ENCODE assay signal across 8 mouse cellular contexts in the genomic region with DNA sequence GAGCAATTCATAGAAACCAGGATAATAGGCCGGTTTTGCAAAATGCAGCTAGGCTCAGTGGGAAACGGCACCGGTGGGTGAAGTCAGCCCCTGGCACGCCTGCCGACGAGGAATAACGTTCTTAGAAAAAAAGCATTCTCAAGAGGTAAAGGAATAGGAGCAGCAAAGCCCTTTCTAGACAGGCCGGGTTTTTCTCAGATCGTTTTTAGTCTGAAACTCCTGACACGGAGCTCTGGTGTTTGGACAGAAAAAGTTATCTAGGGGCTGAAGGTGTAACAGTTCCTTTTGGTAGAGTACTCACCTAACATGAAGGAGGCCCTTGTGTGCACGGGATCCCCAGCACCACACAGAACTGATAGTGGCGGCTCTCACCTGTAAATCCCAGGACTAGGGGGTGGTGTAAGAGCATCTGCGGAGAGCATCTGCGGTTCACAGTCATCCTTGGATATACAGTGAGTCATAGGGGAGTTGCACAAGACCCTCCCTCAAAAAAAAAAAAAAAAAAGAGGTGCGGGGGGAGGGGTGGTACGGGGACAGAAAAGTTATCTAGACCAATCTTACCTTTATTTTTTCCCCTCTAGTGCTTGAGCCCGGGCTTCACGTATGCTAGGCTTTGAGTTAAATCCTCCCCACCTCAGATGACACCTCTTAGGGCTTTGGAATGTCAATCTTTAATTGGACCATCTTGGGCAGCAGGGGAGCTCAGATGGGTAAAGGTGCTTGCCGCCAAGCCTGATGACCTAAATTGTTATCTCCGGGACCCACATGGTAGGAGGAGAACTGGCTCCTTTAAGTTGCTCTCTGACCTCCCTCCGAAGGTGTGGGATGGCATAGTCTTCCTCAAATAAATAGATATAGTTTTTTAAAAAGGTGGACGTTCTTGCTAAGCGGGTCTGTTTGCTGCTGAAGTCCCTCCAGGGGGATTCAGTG. TPM values are rescaled to one million over a fixed set of nuclear protein-coding genes. Genes with fewer than 3 reads are reported as not detected.
A peak's percentile ranks its signal among the peaks of the same experiment; 100 is the strongest.
DNase-seq lines count a peak whose midpoint lies in the region; ATAC-seq and TF ChIP-seq lines count a peak whose summit lies in the region.

No protein-coding gene starts in this region.

- DNase-seq in heart, adult 11 months = peak; percentile 86
- no peak for DNase-seq in heart, adult 18-20 months
- DNase-seq in adrenal gland, postnatal 4 days (ENCODE audit: low spot score in 2 of 2) = no peak

- H3K27ac ChIP-seq in ES-Bruce4 (ENCODE audit: insufficient read depth, low read length) = no peak overlapping the region
- no peak overlapping the region for H3K27ac ChIP-seq in forebrain, embryonic 13.5 days
- H3K27ac ChIP-seq in liver, embryonic 12.5 days = peak overlapping the region; percentile 65
- no peak overlapping the region for H3K27ac ChIP-seq in stomach, embryonic 14.5 days (ENCODE audit: low read length)

- no peaks in the 10 kb centered on the region for H3K36me3 ChIP-seq in ES-Bruce4 (ENCODE audit: control insufficient read depth, insufficient read depth, low read length, poor library complexity, severe bottlenecking)
- H3K36me3 ChIP-seq in forebrain, embryonic 13.5 days (ENCODE audit: poor library complexity, severe bottlenecking) = peaks cover 35% of the 10 kb centered on the region
- peaks cover 39% of the 10 kb centered on the region for H3K36me3 ChIP-seq in liver, embryonic 12.5 days
- H3K36me3 ChIP-seq in stomach, embryonic 14.5 days (ENCODE audit: control insufficient read depth, insufficient read depth, low read length) = no peaks in the 10 kb centered on the region

- no peaks in the 10 kb centered on the region for H3K9me3 ChIP-seq in ES-Bruce4 (replicated peaks; ENCODE audit: control insufficient read depth, insufficient read depth, low read length, poor library complexity, severe bottlenecking)
- no peaks in the 10 kb centered on the region for H3K9me3 ChIP-seq in forebrain, embryonic 13.5 days (replicated peaks)
- no peaks in the 10 kb centered on the region for H3K9me3 ChIP-seq in liver, embryonic 12.5 days (replicated peaks)
- no peaks in the 10 kb centered on the region for H3K9me3 ChIP-seq in stomach, embryonic 14.5 days (ENCODE audit: control insufficient read depth, low read depth, low read length)

- no peaks in the 10 kb centered on the region for H3K27me3 ChIP-seq in ES-Bruce4 (ENCODE audit: control insufficient read depth, insufficient read depth, low read length, poor library complexity, severe bottlenecking)
- no peaks in the 10 kb centered on the region for H3K27me3 ChIP-seq in forebrain, embryonic 13.5 days
- H3K27me3 ChIP-seq in liver, embryonic 12.5 days (replicated peaks) = 0 out of 2 replicates have a peak, but pooled peaks cover 8% of the 10 kb centered on the region
- H3K27me3 ChIP-seq in stomach, embryonic 14.5 days (ENCODE audit: control insufficient read depth, insufficient read depth, low read length) = no peaks in the 10 kb centered on the region

- TF ChIP-seq CTCF in ES-Bruce4 (IDR thresholded peaks at IDR 0.05; ENCODE audit: low read depth, low read length) = no peak

- no peak for TF ChIP-seq EP300 in ES-Bruce4 (IDR thresholded peaks at IDR 0.05; ENCODE audit: insufficient read depth, low read depth, low read length)

- H3K4me1 ChIP-seq in ES-Bruce4 (ENCODE audit: control insufficient read depth, insufficient read depth, low read length) = no peaks in the 10 kb centered on the region
- peaks cover 19% of the 10 kb centered on the region for H3K4me1 ChIP-seq in forebrain, embryonic 13.5 days
- H3K4me1 ChIP-seq in liver, embryonic 12.5 days = peaks cover 40% of the 10 kb centered on the region
- H3K4me1 ChIP-seq in stomach, embryonic 14.5 days (ENCODE audit: control insufficient read depth, insufficient read depth, low read length) = no peaks in the 10 kb centered on the region

- peak overlapping the region; percentile 72 for H3K4me2 ChIP-seq in forebrain, embryonic 13.5 days
- H3K4me2 ChIP-seq in liver, embryonic 12.5 days = peak overlapping the region; percentile 84
- peak overlapping the region; percentile 90 for H3K4me2 ChIP-seq in stomach, embryonic 14.5 days (replicated peaks; ENCODE audit: low read depth, low read length)

- no peak for TF ChIP-seq POLR2A in ES-Bruce4 (IDR thresholded peaks at IDR 0.05; ENCODE audit: insufficient read depth, low read length)

- ATAC-seq in forebrain, embryonic 13.5 days = no peak
- ATAC-seq in liver, embryonic 12.5 days = peak; percentile 58
- no peak for ATAC-seq in stomach, embryonic 14.5 days (ENCODE audit: insufficient number of reproducible peaks, insufficient read depth, low FRiP score, low read depth)
- ATAC-seq in monocyte, adult 5-6 weeks (replicated peaks; ENCODE audit: insufficient number of reproducible peaks, low FRiP score, low TSS enrichment, poor library complexity, severe bottlenecking) = no peak

- H3K9ac ChIP-seq in ES-Bruce4 (ENCODE audit: low read depth, poor library complexity, severe bottlenecking) = peak overlapping the region; percentile 47
- H3K9ac ChIP-seq in forebrain, embryonic 13.5 days = peak overlapping the region; percentile 84
- H3K9ac ChIP-seq in liver, embryonic 12.5 days = peak overlapping the region; percentile 80
- H3K9ac ChIP-seq in stomach, embryonic 14.5 days (replicated peaks; ENCODE audit: low read depth, low read length) = peak overlapping the region; percentile 47

- 37% methylated on average over 23 of the region's 23 CpGs for WGBS in forebrain, embryonic 13.5 days
- 16% methylated on average over 23 of the region's 23 CpGs for WGBS in liver, embryonic 12.5 days (ENCODE audit: insufficient replicate concordance)
- whole genome bisulfite sequencing in stomach, embryonic 14.5 days = 29% methylated on average over 23 of the region's 23 CpGs

- H3K4me3 ChIP-seq in ES-Bruce4 (ENCODE audit: low read depth, low read length) = peak overlapping the region; percentile 73
- peak overlapping the region; percentile 78 for H3K4me3 ChIP-seq in forebrain, embryonic 13.5 days
- peak overlapping the region; percentile 77 for H3K4me3 ChIP-seq in liver, embryonic 12.5 days
- peak overlapping the region; percentile 79 for H3K4me3 ChIP-seq in stomach, embryonic 14.5 days (ENCODE audit: low read depth, low read length)

RNA-seq across cellular contexts. Expression of a gene that starts 1.0 kb away (rescaled TPM):
- total RNA-seq in heart, adult 18-20 months (2021) = 1 to 10 TPM; 8.1 to 9.6 TPM
- polyA plus RNA-seq in ES-Bruce4 (2011; ENCODE audit: insufficient read depth, insufficient read length, low read depth, missing spikeins) = 3.1 and 3.5 TPM in 2 replicates
- 13.5 and 13.6 TPM in 2 replicates for polyA plus RNA-seq in forebrain, embryonic 13.5 days (2015; fragmentation: Nextera tagmentation; extraction: Ambion mirVana)
- polyA plus RNA-seq in liver, embryonic 12.5 days (2016; fragmentation: Nextera tagmentation; extraction: Ambion mirVana) = 11.8 and 12.6 TPM in 2 replicates
- polyA plus RNA-seq in stomach, embryonic 14.5 days (2014; fragmentation: Nextera tagmentation; extraction: Ambion mirVana) = 9.0 TPM in 2 replicates
- 25.0 to 39.5 TPM (median 28.8 TPM) in 3 replicates for total RNA-seq in monocyte, adult 5-6 weeks (2017)
- total RNA-seq in adrenal gland, postnatal 4 days (2021) = 10 to 100 TPM; 13.4 to 13.5 TPM
